In genomic region chr11:57862088-57862487, GRCm38 (mm10) we compare ENCODE assay signal across 31 mouse cellular contexts. TPM values are rescaled to one million over a fixed set of nuclear protein-coding genes. Genes with fewer than 3 reads are reported as not detected.
"Had no signal": no experiment of that assay in that cellular context is flagged by ENCODE, and none has a peak within 500 bp of the region (broad histone marks: within the 10 kb centered on the region; RNA-seq: fewer than 3 reads in every experiment).

No protein-coding gene starts in this region.

- H3K9ac ChIP-seq: limb, embryonic 12.5 days; limb, embryonic 13.5 days; limb, embryonic 15.5 days; liver, embryonic 12.5 days; liver, embryonic 13.5 days; liver, embryonic 14.5 days; liver, embryonic 15.5 days; liver, postnatal 0 days; lung, embryonic 14.5 days; lung, embryonic 15.5 days; midbrain, embryonic 12.5 days; midbrain, embryonic 13.5 days; midbrain, embryonic 15.5 days; neural tube, embryonic 12.5 days had no signal

- H3K27me3 ChIP-seq: lung, embryonic 15.5 days; midbrain, embryonic 13.5 days; midbrain, embryonic 15.5 days; neural tube, embryonic 12.5 days had no signal

- H3K27ac ChIP-seq: left cerebral cortex, adult 2 months; limb, embryonic 10.5 days; limb, embryonic 12.5 days; limb, embryonic 13.5 days; limb, embryonic 15.5 days; liver, embryonic 12.5 days; liver, embryonic 13.5 days; liver, embryonic 14.5 days; liver, embryonic 15.5 days; lung, embryonic 15.5 days; macrophage; midbrain, embryonic 10.5 days; midbrain, embryonic 12.5 days; midbrain, embryonic 13.5 days; midbrain, embryonic 15.5 days; neural tube, embryonic 12.5 days had no signal

- H3K4me2 ChIP-seq: limb, embryonic 12.5 days; limb, embryonic 13.5 days; limb, embryonic 15.5 days; liver, embryonic 11.5 days; liver, embryonic 12.5 days; liver, embryonic 13.5 days; liver, embryonic 15.5 days; lung, embryonic 14.5 days; lung, embryonic 15.5 days; midbrain, embryonic 12.5 days; midbrain, embryonic 13.5 days; midbrain, embryonic 15.5 days; neural tube, embryonic 12.5 days had no signal

- H3K9me3 ChIP-seq: limb, embryonic 10.5 days; limb, embryonic 12.5 days; limb, embryonic 13.5 days; limb, embryonic 15.5 days; liver, embryonic 13.5 days; liver, embryonic 15.5 days; lung, embryonic 15.5 days; megakaryocyte, embryonic 14.5 days; midbrain, embryonic 10.5 days; midbrain, embryonic 12.5 days; midbrain, embryonic 13.5 days; midbrain, embryonic 15.5 days; neural tube, embryonic 12.5 days had no signal

- H3K4me1 ChIP-seq: limb, embryonic 13.5 days; limb, embryonic 15.5 days; liver, embryonic 12.5 days; liver, embryonic 13.5 days; liver, embryonic 15.5 days; megakaryocyte, embryonic 14.5 days; midbrain, embryonic 12.5 days; midbrain, embryonic 13.5 days; midbrain, embryonic 15.5 days; neural tube, embryonic 12.5 days had no signal

- H3K36me3 ChIP-seq: limb, embryonic 10.5 days; limb, embryonic 12.5 days; limb, embryonic 13.5 days; limb, embryonic 15.5 days; liver, embryonic 12.5 days; liver, embryonic 13.5 days; liver, embryonic 15.5 days; lung, embryonic 15.5 days; midbrain, embryonic 10.5 days; midbrain, embryonic 12.5 days; midbrain, embryonic 13.5 days; midbrain, embryonic 15.5 days; neural tube, embryonic 12.5 days had no signal

- DNase-seq: left cerebral cortex, postnatal 4 days; liver; liver, embryonic 13.5 days; liver, postnatal 0 days; lung, adult 18-20 months; lung, adult 2 months; lung, embryonic 14.5 days; lung, postnatal 10 days; lung, postnatal 14 days; lung, postnatal 4 days had no signal

- H3K4me3 ChIP-seq: left cerebral cortex, adult 2 months; limb, embryonic 10.5 days; limb, embryonic 12.5 days; limb, embryonic 13.5 days; limb, embryonic 15.5 days; liver, embryonic 12.5 days; liver, embryonic 13.5 days; liver, embryonic 15.5 days; lung, embryonic 15.5 days; megakaryocyte, embryonic 14.5 days; midbrain, embryonic 10.5 days; midbrain, embryonic 12.5 days; midbrain, embryonic 13.5 days; midbrain, embryonic 15.5 days; myocyte; neural tube, embryonic 12.5 days had no signal

- ATAC-seq: liver, embryonic 12.5 days; liver, postnatal 0 days; midbrain, embryonic 13.5 days; midbrain, embryonic 15.5 days; midbrain, embryonic 16.5 days had no signal

RNA-seq across cellular contexts. Expression of gene Hand1, which starts 29.5 kb away (rescaled TPM):
- polyA plus RNA-seq: liver, adult 2 months; lung, adult 2 months; lung, embryonic 14.5 days; macrophage; midbrain, embryonic 10.5 days; midbrain, embryonic 12.5 days; midbrain, embryonic 13.5 days; midbrain, embryonic 15.5 days; midbrain, embryonic 16.5 days; midbrain, postnatal 0 days; myocyte had no signal
